Mouse (Mus musculus) lung, postnatal 10 days (tissue): Measurements from ENCODE around the gene Higd1c.
"Not testable (repeated sequence)": the region's sequence is repeated elsewhere in the genome, so short reads cannot be mapped to it uniquely, and the experiment has no call there.

Experiments used
- DNase-seq: peaks from one replicate; pipeline ENCODE4 v3.0.0; 2021

Higd1c gene

DNA sequence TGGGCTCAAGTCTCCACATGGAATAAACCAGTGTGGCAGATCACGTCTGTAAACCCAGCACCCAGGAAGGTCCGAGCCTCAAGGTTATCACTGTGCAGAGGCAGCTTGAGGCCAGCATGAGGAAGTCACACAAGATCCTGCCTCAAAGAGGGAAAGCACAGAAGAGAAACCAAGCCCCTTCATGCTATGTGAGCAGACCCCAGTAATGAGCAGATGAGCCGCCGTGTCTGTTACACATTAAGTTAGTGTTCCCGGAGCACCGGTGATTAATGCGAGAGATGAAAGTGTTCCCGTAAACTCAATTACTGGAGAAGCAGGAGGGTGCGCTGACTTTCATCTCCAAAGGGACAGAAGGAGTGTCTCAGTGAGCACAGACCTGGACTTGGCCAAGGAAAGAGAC, 1.6 kb downstream of the Higd1c start:
- not testable (repeated sequence) for DNase-seq

DNA sequence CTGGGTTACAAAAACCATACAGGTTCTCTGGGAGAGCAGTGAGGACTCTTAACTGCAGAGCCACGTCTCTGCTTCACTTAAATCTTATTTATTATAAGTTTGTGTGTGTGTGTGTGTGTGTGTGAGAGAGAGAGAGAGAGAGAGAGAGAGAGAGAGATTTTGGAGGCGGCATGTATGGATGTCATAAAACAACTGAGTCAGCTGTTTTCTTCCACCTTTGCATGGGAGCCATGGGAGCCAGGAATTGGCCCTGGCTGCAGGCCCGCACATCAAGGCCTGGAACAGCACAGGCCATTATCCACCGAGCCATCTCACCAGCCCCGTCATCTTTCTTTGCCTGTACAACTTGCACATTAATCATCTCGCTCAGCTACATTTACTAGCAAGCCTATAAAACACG, 2.8 kb downstream of the Higd1c start:
- no peak for DNase-seq

DNA sequence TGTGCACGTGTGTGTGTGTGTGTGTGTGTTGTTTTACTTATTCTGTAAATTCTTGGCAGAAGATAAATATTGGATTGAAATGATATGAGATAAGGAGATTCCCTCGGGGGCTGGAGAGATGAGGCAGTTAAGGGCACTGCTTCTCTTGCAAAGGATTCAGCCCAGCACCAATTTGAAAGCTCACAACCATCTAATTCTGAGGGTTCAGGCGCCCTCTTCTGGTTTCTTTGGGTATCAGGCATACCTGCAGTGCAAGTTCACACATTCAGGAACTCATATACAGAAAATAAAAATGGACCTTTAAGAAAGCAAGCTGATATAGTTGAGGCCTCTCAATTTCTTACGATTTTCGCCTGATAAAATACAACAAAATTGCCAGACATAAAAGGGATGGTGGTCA, 10.7 kb downstream of the Higd1c start:
- DNase-seq = peak; percentile 80

DNA sequence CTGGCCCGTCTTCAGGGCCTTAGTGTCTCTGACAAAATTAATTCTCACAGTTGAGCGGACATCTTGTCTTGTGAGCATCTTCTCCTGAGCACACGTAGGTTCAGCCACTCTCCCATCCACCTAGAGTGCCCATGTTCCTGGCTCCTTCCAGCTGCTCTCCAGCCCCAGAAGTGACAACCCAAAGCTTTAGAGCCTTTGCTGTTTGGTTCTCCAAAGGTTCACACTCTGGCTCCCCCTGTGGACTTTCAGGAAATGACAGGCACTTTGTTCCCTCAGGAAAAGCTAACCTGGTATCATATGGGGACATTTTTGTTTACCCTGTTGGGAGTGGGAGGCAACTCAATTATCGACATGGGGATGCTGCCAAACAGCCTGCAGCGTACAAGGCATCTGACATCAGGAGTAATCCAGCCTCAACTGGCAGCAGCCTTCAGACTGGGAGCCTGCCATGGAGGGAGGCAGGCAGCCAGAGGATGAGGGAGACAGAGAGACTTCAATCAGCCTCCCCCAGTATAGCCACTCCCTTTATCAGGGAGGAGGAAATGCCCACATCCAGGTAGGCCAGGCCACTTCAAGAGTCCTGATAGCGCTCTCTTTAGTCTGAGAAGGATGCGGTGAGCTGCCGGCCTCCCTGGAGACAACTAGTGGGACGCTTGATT, 13.6 kb downstream of the Higd1c start:
- not testable (repeated sequence) for DNase-seq

DNA sequence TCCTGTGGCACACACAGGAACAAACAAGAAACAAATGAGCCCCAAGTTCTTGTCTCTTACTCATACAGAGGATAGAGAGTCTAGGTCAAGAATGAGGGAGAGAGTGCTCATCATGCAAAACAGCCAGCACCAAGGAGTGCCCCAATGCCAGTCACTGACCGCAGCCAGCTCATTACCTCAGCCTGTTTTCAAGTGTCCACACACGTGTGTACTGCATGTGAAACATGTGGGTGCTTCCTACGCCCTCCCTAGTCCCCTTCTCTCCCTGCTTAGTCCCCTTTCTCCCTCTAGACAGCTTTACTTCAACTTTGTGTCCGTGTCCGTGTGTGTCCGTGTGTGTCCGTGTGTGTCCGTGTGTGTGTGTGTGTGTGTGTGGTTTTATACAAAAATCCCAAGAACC, 15.3 kb downstream of the Higd1c start:
- DNase-seq = no peak

DNA sequence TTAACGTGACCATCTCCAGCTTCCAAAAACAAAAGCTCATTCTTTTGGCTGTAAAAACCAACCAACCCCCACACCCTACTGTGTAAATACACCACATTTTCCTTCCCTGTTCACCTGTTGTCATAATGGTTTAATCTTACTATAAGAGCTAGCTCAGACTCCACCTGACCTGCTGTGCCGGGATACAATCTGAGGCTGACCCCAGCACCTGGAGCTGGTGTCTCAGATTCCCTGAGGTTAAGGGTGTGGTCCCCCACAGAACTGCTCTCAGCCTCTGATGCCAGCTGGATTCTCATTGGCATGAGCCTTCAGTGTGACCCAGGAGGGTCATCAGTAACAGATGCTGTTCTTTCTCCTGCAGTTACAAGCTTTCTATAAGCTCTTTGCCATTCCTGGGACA, 15.8 kb downstream of the Higd1c start:
- no peak for DNase-seq

DNA sequence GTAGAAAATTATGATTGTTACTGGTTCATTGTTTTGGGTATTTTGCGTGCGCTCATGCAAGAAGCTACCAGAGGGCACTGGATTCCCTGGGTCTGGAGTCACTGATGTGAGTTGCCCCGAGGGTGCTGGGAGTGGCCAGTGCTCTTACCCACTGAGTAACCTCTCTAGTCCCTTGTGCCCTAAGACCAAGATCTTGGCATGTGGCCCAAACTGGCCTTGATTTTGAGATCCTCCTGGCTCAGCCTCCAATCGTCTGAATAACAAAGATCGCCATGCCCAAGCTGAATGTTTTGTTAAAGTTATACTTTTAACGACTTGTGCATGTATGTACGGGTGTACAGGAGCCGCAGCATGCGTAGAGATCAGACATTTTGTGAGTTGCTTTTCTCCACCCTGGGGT, 21.4 kb downstream of the Higd1c start:
- no peak for DNase-seq

DNA sequence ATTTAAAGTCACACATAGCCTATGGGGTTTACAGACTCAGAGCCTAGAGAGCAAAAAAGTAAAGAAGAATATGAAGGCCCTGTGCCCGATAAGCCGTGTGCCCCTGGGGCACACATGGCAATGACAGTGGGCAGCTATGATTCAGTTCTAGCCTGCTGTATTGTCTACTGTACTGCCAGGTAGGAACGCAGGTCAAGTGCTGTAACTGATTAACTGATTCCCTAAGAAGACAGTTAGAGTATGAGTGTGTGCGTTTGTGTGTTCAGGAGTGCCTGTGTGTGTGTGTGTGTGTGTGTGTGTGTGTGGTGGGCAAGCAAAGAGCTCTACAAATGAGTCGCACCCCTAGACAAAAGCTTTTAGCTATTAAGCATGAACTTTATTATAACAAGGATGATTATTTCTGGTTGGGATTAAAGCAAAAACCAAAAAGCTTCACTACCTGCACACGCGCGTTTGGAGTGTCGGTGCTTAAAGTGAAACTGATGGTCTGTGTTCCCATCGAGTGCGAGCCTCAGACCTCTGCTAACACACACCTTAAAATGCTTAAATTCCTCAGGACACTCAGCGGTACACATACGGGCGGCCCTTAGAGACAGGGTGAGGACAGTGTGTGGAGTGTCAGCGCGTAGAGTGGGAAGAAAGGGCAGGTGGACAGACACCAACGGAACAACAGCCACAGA, 23.3 kb downstream of the Higd1c start:
- no peak for DNase-seq

DNA sequence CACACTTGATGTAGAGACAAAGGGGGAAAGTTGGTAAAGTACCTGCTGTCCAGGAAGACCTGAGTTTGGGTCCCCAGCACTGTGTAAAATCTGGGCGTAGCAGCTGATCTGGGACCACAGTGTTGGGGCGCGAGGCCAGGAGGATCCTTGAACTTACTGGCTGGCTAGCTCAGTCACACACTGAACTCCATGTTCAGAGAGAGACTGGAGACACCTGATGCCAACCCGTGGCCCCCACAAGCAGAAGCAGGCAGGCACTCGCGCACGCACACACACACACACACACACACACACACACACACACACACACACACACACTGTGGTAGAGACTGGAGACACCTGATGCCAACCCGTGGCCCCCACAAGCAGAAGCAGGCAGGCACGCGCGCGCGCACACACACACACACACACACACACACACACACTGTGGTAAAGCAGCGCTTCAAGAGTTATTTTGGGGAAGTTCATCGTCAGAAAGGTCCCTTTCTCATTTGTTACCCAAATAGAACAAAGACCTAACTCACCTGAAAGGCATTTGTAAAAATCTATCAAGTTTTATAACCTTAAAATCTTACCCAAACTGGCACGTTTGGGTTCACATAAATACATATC, 24.0 kb downstream of the Higd1c start:
- no peak for DNase-seq

DNA sequence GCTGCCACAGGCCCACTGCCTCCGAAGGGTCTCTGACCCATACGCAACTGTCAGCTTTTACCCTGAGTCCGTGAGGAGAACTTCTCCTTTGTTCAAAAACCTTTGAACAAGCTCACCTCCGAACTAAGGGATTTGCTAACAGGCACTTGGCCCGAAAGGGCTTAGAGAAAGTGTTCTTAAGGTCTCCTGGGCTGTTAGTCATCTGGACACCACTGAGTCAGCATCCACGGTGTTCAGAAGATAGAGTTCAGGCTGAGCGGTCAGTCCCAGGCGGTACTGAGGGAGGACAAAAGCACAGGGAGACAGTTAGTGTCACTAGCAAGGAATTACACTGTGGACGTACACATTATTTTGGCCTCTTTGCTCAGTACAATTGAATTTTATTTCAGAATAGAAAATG, 24.5 kb downstream of the Higd1c start:
- DNase-seq = no peak

DNA sequence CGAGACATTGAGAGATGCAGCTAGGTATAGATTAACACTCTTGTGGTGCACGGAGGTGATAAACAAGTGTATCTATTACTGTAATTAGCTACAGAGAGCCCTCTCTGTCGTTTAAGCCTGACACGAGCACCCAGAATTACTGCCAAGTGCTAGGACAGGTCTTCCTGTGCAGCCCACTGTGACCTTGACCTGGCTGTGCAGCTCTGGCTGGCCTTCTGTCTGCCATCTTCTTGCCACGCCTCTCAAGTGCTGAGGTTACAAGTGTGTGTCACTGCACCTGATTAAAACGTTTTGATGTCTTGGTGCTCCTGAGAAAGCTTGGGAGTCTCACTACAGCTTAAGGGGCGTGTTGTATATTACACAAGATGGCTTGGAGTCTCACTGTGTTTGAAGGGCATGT, 26.7 kb downstream of the Higd1c start:
- no peak for DNase-seq

DNA sequence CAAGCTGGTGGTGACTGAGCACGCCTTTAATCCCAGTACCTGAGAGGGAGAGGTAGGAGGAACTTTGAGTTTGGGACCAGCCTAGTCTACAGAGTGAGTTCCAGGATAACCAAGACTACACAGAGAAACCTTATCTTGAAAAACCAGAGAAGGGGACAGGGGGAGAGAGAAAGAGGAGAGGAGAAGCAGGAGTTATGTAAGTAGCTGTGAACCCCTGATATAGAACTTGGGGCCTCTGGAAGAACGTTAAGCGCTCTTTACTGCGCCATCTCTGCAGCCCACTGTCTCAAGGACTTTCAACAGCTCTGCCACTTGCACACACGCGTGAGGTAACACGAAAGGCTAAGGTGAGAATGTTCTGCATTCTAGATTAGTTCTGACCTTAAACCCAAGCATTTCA, 27.3 kb downstream of the Higd1c start:
- no peak for DNase-seq

DNA sequence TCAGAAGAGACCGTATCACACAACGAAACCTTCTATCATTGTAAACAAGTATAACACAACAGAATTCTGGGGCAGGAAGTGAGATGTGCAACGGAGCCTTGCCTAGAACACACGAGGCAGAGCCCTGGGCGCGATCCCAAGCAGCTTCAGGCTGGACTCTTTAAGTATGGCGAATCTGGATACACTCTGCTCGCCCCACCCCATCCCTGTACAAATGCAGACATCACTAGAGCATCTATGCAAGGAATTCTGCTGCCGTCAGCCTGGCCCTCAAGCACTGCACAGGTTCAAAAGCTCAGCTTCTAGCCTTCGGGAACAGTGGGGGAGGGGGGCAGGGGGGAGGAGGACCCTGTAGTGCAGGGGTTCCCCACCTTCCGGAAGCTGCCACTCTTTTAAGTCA, 28.7 kb downstream of the Higd1c start:
- no peak for DNase-seq

DNA sequence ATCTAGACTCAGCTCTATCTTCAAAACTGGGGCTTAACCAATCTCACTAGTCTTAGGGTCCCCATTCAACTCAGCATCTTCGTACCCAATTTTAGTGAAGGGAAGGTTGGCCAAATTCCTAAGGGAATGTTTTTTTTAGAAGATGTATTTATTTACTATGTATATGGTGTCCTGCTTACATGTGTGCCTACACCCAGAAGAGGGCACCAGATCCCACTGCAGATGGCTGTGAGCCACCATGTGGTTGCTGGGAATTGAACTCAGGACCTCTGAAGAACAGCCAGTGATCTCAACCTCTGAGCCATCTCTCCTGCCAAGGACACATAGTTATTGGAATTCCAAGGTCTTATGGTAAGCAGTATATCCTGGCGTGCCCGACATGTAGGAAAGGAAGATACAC, 31.2 kb downstream of the Higd1c start:
- DNase-seq = no peak

DNA sequence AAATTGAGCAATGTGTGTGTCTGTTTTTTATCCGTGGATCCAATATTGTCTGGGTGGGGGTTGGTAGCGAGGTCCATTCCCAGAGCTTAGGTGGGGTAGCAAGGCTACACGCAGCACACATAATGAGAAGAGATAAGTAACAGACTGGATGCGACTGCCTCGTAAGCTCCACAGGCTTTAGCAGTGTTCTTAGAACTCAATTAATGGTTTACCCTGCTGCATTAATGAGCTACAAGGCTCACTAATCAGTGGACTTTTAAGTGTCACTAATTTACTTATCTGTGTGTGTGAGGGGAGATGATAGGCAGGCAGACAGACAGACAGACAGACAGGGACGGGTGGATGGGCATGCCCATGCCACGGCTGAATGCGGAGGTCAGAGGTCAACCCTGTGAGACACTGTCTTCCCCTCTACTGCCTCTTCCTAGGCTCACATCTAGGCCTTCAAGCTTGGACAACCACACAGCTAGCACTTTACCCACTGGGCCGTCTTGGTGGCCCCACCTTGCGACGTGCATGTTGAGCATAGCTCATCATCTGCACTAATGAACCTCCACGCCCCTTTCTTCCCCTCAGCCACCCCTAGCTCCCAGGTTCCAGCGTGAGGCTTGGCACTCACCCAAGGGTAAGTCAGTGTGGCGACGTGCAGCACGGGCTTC, 36.4 kb downstream of the Higd1c start:
- DNase-seq = no peak

DNA sequence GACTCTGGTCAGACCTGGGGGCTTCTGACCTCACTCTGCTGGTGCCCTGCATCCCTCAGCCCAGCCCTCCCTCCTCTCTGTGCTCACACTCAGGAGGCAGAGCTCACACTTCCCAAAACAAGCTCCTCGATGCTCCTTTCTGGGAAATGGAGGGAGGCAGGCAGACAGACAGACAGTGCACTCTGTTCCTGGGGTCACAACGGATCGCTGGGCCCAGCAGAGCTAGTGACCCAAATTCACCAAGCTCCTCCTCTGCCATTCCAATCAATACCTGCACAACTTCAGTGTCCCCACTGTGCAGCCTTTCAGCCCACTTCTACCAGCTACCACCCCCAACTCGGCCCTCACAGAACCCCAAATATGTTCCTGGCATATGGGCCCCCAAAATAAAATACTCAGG, 37.5 kb downstream of the Higd1c start:
- DNase-seq = no peak

DNA sequence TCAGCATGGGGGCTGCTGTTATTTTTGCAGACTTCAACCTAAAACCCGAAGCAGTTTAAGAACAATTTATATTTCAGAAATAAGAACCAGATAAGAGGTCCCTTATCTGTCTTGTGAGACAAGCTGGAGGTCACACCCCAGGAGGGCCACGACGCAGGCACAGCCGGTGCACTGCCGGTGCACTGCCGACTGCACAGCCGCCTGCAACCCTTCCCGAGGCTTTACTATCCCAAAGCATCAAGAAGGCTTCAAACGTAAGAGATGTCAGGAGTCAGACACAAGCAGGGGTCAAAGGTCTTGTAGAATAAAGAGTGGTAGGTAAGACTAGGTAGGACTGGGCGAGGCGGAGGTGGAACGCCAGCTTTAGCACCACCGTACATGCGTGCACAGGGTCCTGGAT, 38.0 kb downstream of the Higd1c start:
- no peak for DNase-seq

DNA sequence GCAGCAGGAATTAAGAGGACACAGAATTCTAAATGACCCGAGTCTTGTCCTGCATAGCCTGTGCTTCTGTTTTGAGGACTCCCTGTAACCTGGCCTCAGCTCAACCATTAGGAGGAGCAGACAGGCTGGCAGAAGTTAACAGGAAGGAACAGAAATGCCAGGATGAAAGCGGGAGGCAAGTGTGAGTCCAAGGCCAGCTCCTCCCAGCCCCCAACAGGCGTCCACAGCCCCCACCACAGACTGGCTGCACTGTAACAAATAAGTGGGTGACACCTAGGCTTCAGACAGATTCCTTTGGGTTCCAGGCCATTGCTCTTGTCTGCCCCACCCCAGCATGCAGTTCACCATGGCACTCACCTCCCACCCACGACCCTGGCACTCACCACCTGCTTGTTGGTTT, 38.5 kb downstream of the Higd1c start:
- no peak for DNase-seq

DNA sequence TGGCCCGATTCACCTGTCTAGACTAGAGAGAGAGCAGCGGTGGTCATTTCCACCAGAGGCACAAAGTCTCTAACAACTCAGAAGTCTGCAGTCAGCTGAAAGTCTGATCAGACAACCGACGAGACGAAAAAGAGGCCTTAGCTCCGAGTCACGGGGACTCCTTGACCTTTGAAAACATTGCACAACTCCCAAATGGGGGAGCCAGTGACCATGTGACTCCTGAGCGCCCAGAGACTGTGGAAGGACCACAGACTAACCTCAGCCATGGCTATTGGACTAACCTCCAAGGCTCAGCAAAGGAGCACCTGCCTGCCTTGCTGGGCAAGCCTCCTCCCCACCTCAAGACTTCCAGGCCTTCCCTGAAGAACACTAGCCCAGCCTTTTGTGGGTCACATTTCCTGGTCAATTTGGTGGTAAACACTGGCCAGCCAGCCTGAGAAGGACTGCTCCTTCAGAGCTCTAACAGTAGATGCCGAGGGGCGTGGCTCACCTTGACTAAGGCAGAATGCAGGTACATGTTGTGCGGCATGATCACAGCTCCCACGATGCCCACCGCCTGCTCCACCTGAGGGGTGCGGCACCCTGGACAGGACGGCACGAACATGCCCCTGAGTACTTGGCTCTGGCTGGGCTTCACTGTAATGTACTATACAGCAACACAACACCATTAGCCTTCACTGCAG, 39.1 kb downstream of the Higd1c start:
- DNase-seq = no peak

DNA sequence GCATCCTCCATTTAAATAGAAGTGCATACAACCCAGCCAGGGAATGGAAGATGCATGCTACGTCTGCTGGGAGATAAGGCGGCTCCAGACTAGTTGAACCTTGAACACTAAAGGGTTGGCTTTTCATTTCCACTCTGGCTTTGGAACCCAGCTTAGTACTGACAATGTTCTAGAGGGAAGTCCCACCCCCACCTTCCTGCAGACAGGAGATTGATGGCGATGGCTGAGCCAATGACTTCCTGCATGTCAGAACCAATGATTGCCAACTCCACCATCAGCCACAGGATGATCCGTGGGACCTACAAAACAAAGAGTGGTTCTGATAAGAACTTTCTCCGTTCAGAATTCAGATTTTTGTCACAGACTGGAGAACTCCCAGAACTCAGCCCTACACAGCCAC, 41.7 kb downstream of the Higd1c start:
- no peak for DNase-seq

DNA sequence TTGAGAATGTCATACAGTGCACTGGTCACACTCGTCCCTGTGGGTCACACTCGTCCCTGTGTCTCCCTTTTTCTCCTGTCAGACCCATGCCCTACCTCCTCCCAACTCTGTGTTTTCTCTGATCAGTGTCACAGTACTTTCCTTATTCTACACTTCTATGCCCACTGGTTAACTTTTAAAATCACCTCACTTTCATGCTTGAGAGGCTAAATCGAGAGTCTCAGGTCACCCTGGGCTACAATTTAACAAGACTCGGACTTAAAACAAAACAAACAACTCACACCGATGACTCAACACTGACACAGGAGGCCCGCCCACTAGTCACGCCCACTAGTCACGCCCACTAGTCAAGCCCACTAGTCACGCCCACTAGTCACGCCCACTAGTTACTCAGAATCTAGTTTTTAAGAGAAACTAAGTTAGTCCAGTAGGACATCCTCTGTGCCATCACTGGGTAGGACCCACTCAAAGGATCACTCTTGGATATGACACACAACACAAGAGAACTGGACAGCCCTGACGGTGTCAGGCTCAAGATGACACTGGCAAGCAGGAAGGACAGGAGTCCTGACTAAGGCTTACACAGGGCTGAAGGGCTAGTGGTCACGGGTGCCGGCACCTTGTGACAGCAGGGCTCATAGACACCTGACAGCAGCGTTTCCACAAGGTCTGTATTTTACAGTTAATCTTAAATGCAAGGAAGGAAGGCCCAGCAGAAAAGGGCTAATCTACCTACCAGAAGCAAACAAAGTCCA, 46.8 kb downstream of the Higd1c start:
- DNase-seq = peak; percentile 52

DNA sequence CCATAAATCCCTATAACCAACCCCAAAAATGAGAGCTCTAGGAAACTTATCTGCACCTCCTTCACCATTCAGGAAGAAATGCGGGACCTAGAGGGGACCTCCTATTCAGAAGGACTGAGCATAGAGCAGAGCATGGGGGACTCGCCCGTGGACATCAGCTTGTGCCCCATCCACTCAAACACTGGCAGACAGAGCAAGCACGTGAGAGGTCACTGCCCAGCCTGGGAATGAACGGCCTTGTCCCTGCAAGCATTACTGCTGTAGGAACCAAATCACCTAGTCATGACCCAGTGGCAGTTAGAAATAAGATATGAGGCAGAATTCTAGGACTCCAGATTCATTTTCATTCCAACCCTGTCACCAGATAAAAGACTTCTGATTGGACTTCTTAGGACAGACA, 47.4 kb downstream of the Higd1c start:
- DNase-seq = no peak

DNA sequence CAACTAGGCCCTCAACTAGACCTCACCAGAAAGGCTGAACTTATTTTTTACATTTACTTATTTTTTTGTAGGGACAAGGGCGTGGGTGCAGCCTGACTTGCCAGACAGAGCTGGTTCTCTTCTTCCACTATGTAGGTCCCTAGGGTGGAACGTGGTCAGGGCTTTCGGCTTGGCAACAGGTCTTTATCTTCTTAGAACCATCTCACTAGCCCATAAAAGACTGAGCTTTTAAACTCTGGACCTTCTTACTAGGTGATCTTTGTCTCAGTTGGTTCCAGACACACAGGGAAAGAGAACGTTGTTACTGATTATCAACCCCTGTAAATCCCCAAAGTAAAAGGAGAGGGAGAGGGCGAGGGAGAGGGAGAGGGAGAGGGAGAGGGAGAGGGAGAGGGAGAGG, 49.0 kb downstream of the Higd1c start:
- DNase-seq = no peak
